Mouse (Mus musculus) frontal cortex, postnatal 10 days (tissue): Measurements from ENCODE around the gene Med13l.

Experiments
- DNase-seq, 2 experiments: peaks; one replicate each; pipeline ENCODE4 v3.0.0; 2022; ENCODE audit warnings: low spot score in 2 of 2, mixed read lengths in 1 of 2

The Med13l gene

GRCm38 (mm10) chr5:118691025-118691709 is 130.7 kb downstream of the Med13l start:
- DNase-seq: no peak

GRCm38 (mm10) chr5:118691710-118692040 is 131.2 kb downstream of the Med13l start:
- no peak for DNase-seq

GRCm38 (mm10) chr5:118693996-118694395 is 133.5 kb downstream of the Med13l start:
- DNase-seq: no peak

GRCm38 (mm10) chr5:118697073-118697472 is 136.6 kb downstream of the Med13l start:
- no peak for DNase-seq

- DNase-seq: no peak
Measured at GRCm38 (mm10) chr5:118700978-118701377, 140.5 kb downstream of the Med13l start.

- DNase-seq: no peak
Measured at GRCm38 (mm10) chr5:118702674-118703073, 142.2 kb downstream of the Med13l start.

- DNase-seq: no peak
Measured at GRCm38 (mm10) chr5:118704148-118704547, 143.7 kb downstream of the Med13l start.

- no peak for DNase-seq
Measured at GRCm38 (mm10) chr5:118704960-118705359, 144.5 kb downstream of the Med13l start.

GRCm38 (mm10) chr5:118706009-118706408 is 145.5 kb downstream of the Med13l start:
- no peak for DNase-seq

- no peak for DNase-seq
Measured at GRCm38 (mm10) chr5:118706414-118706813, 145.9 kb downstream of the Med13l start.

- DNase-seq: no peak
Measured at GRCm38 (mm10) chr5:118707501-118707900, 147.0 kb downstream of the Med13l start.

- DNase-seq: peak in 1 of 2 experiments; percentile 58
Measured at GRCm38 (mm10) chr5:118708215-118708949, 147.9 kb downstream of the Med13l start.

- no peak for DNase-seq
Measured at GRCm38 (mm10) chr5:118709847-118710251, 149.4 kb downstream of the Med13l start.

- DNase-seq: no peak
Measured at GRCm38 (mm10) chr5:118715518-118715917, 155.0 kb downstream of the Med13l start.

GRCm38 (mm10) chr5:118716295-118717271 is 156.1 kb downstream of the Med13l start:
- DNase-seq: no peak

GRCm38 (mm10) chr5:118717456-118717855 is 157.0 kb downstream of the Med13l start:
- DNase-seq: no peak

GRCm38 (mm10) chr5:118718070-118718469 is 157.6 kb downstream of the Med13l start:
- no peak for DNase-seq

GRCm38 (mm10) chr5:118721416-118721815 is 160.9 kb downstream of the Med13l start:
- DNase-seq: no peak

GRCm38 (mm10) chr5:118721848-118722247 is 161.4 kb downstream of the Med13l start:
- no peak for DNase-seq

GRCm38 (mm10) chr5:118722456-118722855 is 162.0 kb downstream of the Med13l start:
- no peak for DNase-seq

GRCm38 (mm10) chr5:118725425-118725824 is 164.9 kb downstream of the Med13l start:
- DNase-seq: no peak

GRCm38 (mm10) chr5:118725886-118726505 is 165.5 kb downstream of the Med13l start:
- no peak for DNase-seq
